Mouse (Mus musculus): ENCODE measurements around the gene Irak2.
"Not testable (repeated sequence)": the region's sequence is repeated elsewhere in the genome, so short reads cannot be mapped to it uniquely, and the experiment has no call there.

The Irak2 gene

DNA sequence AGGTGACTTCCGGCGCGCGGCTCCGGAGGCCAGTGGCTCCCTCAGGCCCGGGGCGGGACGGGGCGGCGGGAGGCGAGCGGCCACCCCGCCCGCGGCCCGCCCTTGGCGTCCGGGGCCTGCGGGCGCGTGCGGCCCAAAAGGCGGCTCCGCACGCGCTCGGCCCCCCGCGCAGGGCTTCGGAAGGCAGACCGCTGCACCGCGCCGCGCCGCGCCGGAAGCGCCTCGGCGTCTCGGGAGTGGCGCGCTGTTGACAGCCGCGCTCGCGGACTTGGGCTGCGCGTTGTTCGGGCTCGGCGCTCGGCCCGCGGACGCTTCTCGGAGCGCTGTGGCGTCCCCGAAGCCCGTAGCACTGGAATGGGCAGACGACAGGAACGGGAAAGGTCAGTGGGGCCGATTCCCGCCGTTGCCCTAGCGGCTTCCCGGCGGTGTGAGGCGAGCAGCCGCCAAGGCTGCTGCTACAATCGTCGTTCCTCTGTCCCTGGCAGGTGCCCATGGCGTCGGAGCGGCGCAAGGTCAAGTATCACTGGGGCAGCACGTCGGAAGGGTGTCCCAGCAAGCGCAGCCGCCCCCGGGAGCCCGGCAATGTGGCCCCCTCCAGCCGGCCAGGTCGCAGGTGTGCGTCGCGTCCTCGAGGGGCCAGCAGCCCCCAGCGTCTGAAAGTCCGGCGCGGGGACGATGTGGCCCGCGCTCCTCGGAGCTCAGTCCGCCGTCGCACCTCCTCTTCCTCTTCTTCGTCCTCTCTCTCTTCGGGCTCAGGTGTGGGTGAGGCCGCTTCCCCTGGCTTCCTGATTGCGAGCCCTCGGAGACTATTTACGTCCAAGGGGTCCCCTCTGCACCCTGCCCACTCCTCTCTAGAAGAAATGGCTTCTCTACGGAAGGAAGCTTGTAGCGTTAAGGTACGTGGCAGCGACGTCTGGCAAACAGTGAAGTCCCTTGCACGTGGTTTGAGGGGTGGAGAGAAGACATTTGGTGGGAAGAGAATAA lies 59.2 kb downstream of the Irak2 start:
- peak; percentile 38 to 40 for DNase-seq (ENCODE audit: low spot score in 2 of 2)

DNA sequence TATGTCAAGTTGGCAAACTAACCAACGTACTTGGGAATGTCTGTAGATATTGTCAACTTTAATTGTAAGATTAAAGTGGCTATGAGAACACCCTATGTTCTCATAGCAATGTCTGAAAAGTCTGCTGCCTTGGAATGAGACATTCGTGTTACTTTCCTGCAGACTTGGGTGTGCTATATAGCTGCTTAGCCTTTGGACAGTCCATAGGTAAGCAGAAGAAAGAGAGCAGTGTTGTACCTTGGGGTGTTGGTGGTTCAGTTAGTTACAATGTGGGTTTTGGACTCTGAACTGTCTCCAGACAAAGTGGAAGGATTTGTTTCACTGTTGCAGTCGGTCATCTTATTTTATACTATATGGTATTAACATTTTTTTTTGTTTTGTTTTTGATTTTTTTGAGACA lies 74.5 kb downstream of the Irak2 start:
- no peak for DNase-seq (ENCODE audit: low spot score in 2 of 2)

DNA sequence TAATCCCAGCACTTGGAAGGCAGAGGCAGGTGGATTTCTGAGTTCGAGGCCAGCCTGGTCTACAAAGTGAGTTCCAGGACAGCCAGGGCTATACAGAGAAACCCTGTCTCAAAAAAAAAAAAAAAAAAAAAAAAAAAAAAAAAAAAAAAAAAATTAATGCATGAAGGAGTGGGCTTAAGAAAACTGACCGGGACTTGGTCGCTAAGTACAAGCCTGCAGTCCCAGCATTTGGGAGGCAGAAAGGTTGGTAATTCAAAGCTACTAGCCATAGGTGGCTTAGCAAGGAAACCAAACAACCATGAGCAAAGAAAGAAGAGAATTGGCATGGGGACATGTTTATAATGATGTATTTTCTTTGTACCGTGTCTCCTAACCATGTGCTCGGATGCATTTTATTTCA lies 75.1 kb downstream of the Irak2 start:
- not testable (repeated sequence) for DNase-seq (ENCODE audit: low spot score in 2 of 2)

DNA sequence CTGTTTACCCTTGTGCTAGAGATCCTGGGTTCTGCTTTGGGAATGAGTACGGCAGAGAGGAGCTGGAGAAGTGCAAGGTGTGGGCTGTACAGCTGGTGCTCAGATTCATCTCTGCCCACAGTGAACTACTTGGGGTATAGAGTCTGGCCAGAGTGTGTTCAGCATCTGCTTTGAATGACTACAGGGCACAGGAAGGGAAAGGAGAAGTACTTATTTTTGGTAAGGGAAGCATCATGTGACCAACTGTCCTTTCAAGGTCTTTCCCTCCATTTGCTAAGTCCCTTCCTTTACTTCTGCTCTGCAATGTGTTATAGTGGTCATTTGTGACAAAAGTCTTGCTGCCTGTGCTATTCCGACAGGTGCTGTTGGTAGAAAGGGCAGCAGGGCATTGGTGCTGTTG lies 76.0 kb downstream of the Irak2 start:
- DNase-seq (ENCODE audit: low spot score in 2 of 2), result no peak

DNA sequence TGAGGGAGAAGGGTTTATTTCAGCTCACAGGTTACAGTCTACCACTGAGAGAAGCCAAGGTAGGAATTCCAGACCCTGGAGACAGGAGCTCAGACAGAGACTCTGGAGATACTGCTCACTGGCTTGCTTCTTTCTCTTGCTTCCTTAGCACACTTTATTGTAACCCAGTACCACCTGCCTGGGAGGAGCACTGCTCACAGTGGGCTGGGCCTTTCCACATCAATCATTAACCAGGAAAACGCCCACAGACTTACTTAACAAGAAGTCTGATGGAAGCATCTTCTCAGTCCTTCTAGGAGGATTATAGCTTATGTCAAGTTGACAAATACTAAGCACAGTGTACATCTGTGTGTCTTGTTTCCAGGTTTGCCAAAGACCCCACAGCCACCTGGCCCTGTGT lies 76.5 kb downstream of the Irak2 start:
- no peak for DNase-seq (ENCODE audit: low spot score in 2 of 2)

DNA sequence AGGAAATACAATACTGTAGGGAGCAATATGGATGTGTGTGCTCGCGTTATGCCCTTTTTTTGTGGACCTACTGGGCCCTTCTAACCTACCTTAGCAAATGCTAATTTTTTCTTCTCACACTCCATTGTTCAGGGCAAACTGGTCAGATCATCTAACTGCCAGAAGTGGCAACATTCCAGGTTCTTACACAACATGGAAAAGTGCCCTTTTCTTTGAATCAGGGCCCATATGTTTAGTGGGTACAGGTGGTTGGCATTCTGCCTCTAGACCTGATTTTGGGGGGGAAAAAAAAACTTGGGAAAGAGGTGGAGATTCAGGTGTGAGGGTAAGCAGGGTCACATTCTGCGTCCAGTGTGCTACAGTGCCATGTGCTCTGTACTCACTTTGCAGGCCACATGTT lies 79.3 kb downstream of the Irak2 start:
- no peak for DNase-seq (ENCODE audit: low spot score in 2 of 2)

DNA sequence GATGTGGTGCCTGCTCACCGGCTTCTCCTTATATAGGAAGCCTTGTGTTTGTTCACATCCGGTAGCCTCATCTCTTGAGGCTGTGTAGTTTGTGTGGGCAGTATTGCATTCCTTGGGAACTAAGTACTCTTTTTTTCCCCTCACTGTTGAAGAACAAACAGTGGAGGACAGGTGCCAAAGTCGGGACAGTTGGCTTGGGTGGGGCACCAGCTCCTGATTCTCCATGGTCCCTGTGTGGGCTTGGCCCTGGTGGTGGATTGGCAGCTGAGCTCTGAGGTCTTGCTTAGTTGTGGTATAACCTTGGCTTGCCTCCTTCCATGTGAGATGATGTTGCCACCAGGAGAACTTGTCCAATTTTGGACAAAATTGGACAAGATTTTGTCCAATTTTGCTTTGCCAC lies 81.6 kb downstream of the Irak2 start, which contains the start of gene Ghrl:
Gene Ghrl (minus strand): TSS at position 3 of the 400 bp plus-strand sequence.
- no peak for DNase-seq (ENCODE audit: low spot score in 2 of 2)

DNA sequence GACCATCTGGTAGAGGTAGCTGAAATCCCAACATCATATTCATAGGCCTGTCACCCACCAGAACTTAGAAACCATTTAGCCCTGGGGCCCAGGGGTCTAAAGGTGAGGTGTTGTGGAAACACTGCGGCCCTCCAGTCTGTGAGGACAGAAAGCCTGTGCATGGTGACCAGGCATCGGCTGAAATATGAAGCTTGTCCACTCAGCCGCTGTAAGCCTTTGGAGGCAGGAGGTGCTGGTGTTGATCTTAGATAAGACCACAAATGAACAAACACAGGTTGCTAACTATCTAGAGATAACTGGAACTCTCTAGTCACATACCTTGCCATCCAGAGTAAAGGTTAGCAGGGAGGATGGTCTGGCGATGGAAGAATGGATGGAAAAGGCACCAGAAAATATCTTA lies 82.8 kb downstream of the Irak2 start:
- no peak for DNase-seq (ENCODE audit: low spot score in 2 of 2)

DNA sequence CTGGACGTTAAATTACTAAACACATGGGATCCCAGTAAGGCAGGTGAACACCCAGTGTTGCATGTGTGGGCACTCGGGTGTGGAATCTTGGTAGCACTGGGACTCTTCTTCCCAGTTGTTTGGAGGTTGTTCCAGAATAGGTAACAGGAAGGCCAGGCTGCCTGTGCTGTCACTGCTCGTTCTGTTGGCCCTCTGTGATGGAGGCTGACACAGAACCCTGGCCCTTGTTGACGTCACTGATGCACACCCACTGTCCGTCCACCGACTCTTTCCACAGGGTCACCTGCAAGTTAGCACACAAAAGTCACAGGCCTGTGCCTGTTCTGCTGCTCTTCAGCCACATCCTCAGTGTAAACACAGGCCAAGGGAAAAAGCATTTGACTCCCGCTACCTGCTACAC lies 89.9 kb downstream of the Irak2 start:
- DNase-seq (ENCODE audit: low spot score in 2 of 2), result no peak

DNA sequence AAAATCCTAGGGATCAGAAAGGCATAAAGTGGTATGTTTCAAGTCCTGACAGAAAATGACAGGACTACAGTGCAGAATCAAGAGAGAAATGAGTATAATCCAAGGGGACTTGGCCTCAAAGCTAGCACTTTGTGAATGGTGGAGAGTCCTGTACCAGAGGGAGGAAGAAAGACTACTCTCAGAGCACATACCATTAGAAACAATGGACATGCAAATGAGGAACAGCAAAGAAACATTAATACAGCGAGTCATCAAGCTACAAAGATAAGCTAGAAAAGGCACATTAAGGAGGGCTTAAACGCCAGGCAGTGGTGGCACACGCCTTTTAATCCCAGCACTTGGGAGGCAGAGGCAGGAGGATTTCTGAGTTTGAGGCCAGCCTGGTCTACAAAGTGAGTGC lies 93.0 kb downstream of the Irak2 start:
- no peak for DNase-seq (ENCODE audit: low spot score in 2 of 2)

DNA sequence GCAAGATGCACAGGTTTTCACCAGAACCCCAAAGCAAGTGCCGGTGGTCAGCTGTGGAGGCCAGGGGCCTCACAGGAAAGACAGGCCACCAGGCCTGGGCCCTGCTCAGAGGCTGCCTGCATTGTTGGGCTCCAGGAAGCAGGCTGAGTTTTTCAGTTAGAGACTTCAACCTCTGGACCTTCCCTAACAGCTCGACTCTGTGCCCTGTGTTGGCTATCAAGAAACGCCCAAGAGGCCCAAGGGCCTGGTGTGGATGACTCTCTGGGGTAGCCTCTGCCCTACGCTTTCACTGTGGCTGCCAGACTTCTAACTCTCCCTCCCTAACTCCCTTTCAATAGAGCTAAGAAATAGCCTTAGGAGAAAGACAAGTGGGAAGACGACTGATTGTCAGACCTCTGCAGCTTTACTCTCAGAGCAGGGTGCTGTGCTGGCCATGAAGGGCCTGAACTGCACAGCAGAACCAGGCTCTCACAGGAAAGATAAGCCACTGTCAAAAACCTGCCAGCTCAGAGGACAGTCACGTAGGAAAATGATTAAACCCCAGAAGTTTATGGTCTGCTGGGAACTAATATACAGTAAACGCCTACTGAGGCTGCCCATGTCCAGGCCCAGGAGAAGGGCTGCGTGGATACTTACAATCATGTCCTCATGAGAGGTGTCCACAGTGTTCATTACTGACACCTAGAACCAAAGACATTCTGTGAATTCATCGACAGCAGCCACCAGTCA lies 99.2 kb downstream of the Irak2 start:
- DNase-seq (ENCODE audit: low spot score in 2 of 2), result no peak

DNA sequence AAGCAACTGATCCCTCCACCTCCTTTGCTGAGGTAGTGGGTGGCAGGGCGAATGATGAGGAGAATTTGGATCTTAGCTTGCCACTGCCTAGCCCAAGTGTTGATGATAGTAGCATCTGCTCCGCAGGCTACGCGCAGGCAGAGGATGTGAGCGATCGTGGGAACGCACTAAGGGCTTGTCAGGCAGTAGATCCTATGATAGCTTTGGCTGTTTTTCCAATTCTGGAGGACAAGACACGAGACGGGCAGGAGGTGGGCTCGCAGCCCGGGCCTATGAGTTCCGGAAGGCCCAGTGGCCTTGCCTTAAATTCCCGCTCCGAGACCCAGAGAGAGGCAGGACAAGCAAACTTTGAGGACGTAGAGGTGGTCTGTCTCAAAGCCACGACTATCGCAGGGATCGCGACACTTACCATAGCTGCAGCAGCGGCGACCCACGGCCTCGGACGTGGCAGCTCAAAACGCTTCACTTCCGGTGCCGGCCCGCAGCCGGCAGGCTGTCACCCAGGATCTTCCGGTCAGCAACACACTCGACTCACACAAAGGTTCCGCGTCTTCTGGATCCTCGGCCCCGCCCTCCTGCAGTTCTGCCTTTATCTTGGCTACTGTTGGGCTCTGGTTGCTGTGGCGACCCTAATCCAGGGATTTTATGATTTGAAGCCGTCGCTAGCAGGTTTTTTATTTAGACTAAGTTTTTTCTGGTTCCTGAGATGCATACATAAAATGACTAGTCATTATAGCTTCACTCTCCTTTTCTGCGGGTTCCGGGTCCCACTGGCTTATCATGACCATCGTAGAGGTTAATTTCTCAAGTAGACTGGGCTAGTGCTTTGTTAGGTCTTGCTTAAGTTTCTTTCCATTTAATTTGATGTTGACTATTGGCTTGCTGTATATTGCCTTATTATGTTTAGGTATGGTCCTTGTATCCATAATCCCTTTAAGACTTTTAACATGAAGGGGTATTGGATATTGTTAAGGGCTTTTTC lies 102.3 kb downstream of the Irak2 start, which contains the start of gene Sec13:
Gene Sec13 (minus strand): TSS at position 508 of the 982 bp plus-strand sequence.
- DNase-seq (ENCODE audit: low spot score in 2 of 2), result peak; percentile 58 to 82

DNA sequence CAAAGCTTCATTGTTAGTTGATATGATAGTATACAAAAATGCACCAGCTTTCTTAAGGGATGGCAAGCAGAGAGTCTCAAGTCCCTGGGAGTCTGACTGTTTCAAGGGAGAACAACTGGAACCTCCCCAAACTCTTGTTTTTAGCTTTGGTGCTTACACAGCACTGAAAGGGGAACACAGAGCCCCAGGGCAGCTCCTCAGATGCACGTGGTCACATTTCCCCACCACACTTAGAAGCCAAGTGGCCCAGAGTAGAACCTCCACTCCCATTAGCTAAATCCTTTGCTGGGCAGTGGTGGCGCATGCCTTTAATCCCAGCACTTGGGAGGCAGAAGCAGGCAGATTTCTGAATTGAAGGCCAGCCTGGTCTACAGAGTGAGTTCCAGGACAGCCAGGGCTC lies 103.2 kb downstream of the Irak2 start:
- no peak for DNase-seq (ENCODE audit: low spot score in 2 of 2)

DNA sequence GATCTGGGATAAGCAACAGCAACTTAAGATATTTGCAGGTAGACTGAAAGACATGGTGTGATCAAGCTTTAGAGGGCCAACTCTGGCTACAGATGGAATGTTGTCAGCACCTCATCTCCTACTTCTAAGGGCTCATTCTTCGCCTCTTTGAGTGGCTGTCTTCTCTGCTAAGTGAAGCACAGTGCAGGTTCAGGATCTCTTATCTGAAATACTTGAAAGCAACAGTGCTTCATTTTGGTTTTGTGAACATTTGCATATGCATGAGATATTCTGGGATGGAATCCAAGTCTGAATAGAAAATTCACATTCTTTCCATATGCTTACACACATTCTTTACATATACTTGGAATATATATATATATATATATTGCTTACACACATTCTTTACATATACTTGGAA lies 104.1 kb downstream of the Irak2 start:
- no peak for DNase-seq (ENCODE audit: low spot score in 2 of 2)

DNA sequence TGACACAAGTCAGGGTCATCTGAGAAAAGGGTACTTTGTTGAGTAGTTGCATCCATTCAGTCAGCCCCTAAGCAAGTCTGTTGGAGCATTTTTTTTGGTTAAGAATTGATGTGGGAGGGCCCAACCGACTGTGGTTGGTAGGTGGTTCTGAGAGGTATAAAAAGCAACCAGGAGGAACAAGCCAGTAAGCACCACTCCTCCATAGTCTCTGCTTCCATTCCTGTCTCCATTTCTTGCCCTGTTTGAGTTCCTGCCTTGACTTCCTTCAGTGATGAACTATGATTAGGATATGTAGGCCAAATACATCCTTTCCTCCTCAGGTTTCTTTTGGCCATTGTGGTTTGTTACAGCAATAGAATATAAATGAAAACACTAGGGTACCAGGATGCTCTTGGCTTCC lies 104.8 kb downstream of the Irak2 start:
- no peak for DNase-seq (ENCODE audit: low spot score in 2 of 2)

Measured in thymus, postnatal 10 days (tissue).